Mouse (Mus musculus) layer of hippocampus, postnatal 36 days (tissue): ENCODE results near the gene Lca5. TPM values are rescaled to one million over a fixed set of nuclear protein-coding genes. Genes with fewer than 3 reads are reported as not detected.

Experiments used
- total RNA-seq, 2 experiments: library from RNA; stranded (reverse); gene quantifications; 2 replicates each; pipeline ENCODE4 v1.2.3; 2021

The Lca5 gene
- total RNA-seq, 2 experiments from 2014 or later = 13.4 to 16.1 TPM

Other genes starting within 250 kb of the Lca5 start
- 10 to 100 TPM; 26.8 to 28.1 TPM for gene Sh3bgrl2, start 107.2 kb upstream of the Lca5 start, total RNA-seq